Mouse (Mus musculus): ENCODE results near the gene Otulin.

Otulin gene

DNA sequence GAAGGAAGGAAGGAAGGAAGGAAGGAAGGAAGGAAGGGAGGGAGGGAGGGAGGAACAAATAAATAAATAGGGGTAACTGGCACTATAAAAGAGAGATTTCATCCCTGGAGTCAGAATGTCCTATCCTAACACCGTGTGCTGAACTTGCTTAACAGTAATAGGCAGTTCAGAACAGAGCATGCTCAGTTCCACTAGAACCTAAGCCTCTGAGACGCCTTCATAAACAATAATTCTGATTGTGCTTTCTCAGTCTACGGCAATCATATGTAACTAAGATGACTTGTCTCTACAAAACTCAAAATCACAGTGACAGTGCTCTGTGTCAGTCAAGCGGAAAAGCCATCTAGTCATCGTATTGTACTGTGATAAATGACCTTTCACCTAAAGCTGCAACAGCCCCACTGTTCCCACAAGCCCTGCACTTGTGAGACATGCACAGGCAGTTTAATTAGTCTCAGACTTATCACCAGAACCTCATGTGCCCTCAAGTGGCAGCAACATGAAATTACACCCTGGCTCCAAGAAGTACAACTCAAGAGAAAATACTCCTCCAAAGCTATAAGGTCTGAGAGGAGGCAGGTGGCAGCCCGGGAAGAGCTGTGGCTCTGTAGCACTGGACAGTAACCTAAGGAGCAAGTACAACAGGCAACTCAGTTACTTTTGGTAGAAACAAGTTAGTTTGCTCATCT is 17.8 kb downstream of the Otulin start:
- peak; percentile 36 for DNase-seq (ENCODE audit: low spot score)

- no peak for DNase-seq (ENCODE audit: low spot score)
Observed at GRCm38 (mm10) chr15:27609554-27609953, 20.9 kb downstream of the Otulin start.

DNA sequence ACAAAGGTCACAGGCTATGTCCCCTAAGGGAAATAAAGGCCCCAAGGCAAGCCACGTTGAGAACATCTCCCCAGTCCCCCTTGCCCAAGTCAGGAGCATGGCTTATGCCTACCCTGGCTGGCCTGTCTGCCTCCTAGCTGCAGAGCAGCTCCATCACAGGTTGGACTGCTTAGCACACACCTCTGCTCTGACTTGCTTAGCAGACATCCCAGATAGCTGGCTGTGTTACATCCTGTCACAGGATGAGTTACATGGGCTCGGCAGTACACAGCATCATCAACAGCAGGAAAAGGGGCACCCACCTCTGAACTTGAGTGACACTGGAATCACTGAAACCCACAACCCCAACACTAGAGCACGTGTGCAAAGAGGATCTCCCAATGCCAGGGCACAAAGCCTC is 25.2 kb downstream of the Otulin start:
- no peak for DNase-seq (ENCODE audit: low spot score)

- DNase-seq (ENCODE audit: low spot score), result no peak
Observed at GRCm38 (mm10) chr15:27604558-27604957, 25.9 kb downstream of the Otulin start.

DNA sequence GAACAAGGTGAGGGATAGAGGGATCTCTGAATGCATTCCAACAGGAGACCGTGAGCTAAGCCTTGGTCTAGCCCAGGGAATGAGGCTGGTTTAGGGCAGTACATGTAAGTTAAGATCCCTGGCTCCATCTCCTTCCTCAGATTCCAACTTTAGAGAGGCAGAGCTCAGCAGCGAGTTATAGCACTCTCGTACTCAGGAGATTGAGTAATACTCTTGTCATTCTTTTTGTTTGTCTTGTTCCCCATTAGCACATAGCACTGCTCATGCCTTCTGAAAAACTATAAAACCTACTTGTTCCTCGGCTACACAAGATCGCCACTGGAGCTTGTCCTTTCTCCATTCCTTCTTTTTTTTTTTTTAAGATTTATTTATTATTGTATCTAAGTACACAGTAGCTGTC is 30.0 kb downstream of the Otulin start:
- no peak for DNase-seq (ENCODE audit: low spot score)

DNA sequence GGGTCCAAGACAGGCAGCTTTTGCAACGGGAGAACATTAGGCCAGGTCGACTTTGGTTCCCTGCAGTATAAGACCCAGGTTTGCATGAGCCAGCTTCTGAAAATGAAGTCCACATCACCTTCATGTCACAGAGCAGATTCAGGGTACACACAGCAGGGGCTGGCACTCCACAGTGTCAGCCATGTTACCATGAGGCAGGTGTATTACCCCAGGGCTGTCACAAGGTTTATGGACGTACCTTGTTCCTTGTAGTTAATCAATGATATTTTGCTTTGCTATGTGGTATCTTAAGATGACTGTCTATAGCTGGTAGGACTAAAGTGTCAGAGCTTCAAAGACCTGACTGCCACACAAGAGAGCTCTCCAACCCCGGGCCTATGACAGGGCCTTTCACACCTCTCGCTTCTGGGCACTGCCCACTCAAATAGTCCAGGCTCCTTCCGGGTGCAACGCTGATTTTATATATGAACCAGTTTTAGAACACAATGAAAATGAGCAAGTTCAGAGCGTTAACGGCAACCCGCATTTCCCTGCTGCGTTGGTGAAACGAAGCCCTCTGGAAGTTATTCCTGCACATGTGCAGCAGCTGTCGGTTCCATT is 31.6 kb downstream of the Otulin start:
- DNase-seq (ENCODE audit: low spot score), result no peak

DNA sequence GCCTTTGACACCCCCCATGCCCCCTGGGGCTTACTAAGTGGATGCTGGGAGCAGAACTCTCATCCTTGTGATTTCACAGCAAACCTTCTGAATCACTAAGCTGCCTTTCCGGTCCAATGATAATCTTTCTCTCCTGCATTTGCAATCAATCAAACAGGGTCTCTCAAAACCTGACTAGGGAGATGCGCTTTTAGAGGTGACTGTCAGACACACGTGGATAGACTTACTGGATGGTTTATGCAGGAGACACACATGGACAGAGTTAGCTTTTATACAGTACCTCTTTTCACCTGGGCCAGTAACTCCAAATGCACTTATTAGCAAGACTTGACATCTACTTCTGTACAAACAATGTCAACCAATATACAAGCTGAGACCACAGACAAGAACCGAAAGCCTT is 33.0 kb downstream of the Otulin start:
- no peak for DNase-seq (ENCODE audit: low spot score)

DNA sequence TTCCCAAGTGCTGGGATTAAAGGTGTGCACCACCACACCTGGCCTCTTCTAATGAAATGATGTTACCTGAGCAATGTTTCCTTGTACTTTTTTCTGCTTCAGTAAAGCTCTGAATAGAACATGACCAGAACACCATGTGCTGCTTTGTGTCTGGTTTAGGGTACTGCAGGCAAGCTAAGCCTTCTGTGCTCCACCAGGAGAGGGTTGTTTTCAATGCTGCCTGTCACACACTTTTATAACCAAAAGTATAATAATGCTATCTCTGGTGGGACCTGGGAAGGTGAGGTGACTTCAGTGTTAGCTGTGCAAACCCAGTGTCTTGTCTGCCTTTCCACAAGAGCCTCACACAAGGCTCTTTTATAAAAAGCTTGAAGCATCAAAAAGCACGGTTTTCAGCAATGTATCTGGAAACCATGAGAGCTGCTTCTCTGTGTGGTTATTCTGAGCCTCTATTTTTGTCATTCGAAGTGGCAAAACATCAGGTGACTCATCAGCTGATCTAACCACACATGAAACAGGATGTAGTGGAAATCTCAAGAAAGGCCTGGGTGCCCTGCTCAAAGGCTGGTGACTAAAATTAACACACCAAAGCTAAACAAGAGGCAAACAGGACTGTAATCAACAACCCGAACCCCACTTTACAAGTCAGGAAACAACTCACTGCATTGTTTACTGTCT is 33.9 kb downstream of the Otulin start:
- DNase-seq (ENCODE audit: low spot score), result no peak

DNA sequence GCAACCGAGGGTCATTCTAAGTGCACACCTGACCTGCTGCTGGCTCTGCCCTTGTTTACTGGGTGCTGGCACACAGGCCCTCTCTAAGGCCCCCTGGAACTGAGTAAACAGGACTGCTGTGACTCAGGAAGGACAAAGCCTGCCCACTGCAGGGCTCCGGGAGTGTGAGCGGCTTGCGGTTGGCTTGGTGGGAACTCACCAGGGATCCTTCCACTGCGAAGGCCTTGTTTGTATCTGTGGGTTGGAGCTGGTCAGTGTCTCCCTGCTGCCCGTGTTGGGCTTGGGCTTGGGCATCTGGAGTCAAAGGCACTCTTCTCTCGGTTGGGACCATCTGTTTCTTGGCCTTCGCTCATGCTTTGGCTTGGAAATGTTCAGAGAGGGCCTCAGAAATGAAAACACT is 34.9 kb downstream of the Otulin start:
- DNase-seq (ENCODE audit: low spot score), result no peak

GRCm38 (mm10) chr15:27594973-27595372 is 35.5 kb downstream of the Otulin start:
- DNase-seq (ENCODE audit: low spot score), result no peak

GRCm38 (mm10) chr15:27593717-27594116 is 36.8 kb downstream of the Otulin start:
- no peak for DNase-seq (ENCODE audit: low spot score)

GRCm38 (mm10) chr15:27592620-27593320 is 37.7 kb downstream of the Otulin start:
- DNase-seq (ENCODE audit: low spot score), result no peak

DNA sequence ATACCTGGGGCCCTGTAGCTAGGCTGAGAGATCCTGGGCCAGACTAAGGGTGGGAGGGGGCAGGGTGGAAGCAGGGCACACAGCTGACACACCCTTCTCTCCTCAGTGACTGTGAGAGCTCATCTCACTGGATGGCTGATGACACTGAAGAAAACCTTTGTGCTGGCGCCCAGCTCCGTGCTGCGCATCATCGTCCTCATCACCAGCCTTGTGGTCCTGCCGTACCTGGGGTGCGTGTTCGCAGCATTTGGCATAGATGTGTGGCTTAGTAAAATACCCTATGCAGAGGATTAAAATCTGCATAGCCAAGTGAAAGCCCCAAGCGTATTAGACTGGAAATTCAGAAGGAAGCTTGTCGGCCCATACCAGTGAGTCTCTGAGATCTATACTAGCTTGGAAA is 39.7 kb downstream of the Otulin start:
- DNase-seq (ENCODE audit: low spot score), result no peak

- DNase-seq (ENCODE audit: low spot score), result no peak
Observed at GRCm38 (mm10) chr15:27588087-27588826, 42.2 kb downstream of the Otulin start.

DNA sequence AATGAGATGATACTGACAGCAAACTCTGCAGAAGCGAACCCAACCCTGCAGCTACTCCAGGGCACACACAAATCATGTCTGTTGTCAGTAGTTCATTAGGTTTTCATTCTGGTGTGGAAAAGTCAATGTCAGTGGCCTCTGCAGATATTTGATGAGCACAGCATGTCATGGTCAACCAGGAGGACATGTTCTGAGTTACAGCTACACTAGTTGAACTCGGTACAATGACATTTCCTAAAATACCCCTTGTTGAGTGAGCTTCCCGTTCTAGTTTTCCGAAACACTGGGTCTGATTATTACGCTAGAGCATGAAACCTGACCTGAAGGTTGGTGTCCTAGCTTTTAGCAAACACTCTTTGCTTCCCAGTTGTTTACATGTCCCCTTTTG is 44.4 kb downstream of the Otulin start:
- DNase-seq (ENCODE audit: low spot score), result no peak

DNA sequence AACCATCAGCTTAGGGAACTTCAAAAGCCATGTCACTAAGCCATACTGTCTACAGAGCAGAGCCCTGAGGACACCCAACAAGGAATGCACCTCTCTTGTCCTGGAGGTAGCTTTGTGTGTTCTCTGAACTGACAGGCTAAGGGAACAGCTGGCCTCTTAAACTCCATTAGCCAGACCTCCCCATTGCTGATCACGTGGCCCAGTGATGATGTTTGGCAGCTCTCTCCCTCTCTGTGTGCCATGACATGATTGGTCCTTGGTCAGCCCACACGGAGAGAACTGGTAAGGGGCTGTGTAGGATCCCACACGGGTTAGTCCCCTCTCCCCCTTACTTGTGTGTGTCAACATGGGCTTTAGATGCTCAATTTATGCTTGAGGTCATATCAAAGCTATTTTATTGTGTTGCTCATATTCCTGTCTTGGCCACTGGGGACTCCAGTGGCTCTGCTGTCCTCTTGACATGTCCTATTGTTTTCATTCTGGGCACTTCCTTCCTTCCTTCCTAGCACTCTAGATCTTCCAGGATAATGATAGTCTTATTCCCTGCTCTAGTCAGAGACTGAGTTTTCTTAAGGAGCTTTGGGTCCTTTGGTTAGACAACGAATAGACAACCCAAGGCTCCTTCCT is 44.9 kb downstream of the Otulin start:
- no peak for DNase-seq (ENCODE audit: low spot score)

DNA sequence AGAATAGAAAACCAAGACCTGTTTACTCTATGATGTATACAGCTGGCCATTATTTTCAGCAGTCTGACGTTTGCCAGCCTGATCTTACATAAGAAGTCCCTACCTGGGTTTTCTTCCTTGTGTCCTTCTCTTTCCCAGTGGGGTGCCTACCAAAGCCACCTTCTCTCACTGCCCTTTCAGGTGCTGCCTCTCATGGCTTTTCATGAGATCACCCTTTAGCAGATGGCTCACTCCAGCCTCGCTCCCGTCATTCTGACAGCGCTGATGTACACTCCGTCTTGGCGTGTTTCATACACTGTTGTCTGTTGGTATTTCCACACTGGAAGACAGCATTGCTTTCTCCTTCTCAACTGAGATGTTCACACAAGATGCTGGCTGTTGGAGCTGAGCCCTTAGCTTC is 46.9 kb downstream of the Otulin start:
- no peak for DNase-seq (ENCODE audit: low spot score)

GRCm38 (mm10) chr15:27583042-27583441 is 47.5 kb downstream of the Otulin start:
- peak; percentile 52 for DNase-seq (ENCODE audit: low spot score)

GRCm38 (mm10) chr15:27582428-27582827 is 48.1 kb downstream of the Otulin start:
- no peak for DNase-seq (ENCODE audit: low spot score)

DNA sequence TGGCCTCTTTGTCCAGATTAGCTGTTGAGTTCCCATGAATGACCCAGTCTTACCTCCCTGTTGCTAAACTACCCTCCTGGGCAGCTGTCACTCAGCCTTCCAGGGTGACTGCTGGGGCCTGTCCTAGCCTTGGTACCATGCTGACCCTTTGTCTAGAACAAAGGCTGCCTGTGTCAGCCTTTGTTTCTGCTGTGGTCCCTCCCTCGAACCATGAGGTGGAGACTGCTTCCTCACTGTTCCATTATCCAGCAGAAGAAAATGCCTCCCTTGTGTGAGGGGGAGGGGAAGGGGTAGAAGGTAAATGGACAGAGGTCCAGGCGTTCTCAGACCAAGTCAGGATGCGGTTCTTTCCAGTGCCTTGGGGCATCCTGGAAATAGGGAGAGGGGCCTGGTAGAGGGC is 48.9 kb downstream of the Otulin start:
- no peak for DNase-seq (ENCODE audit: low spot score)

DNA sequence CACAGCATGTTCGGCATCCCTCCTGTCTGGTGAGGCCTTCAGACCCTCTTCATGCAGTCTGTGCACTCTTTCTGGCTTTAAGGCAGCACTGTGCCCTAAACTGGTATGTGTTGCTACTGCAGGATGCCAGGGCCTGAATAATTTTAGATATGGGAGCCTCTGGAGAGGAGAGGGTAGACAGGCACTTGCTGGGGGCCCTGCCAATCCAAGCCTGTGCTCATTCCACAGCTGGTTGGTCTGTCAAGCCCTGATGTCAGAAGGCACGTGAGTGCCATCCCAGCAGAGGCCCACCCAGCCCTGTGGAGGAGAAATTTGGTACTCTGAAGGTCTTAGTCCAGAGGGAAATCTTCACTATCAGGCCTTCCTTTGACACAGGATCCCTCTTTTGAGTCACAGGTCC is 49.7 kb downstream of the Otulin start:
- DNase-seq (ENCODE audit: low spot score), result no peak

DNA sequence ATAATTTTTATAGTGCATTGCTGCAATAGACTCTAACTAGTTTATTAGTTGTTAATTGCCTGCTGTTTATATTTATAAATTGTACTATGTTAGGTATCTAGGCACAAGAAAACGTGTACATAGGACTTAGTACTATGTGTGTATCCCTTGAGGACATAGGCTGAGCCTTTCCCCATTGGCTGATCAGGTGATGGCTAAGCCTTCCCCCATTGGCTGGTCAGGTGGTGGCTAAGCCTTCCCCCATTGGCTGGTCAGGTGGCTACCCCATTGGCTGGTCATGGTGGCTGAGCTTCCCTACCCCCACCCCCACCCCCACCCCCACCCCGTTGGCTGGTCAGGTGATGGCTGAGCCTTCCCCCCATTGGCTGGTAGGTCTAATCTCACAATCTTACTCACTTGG is 50.6 kb downstream of the Otulin start:
- no peak for DNase-seq (ENCODE audit: low spot score)

Measured in urinary bladder, postnatal 25 days (tissue).